Mouse (Mus musculus): ENCODE results near the gene Fam57b.

The Fam57b gene

GRCm38 (mm10) chr7:126799468-126800268 lies 2.2 kb downstream of the Fam57b start:
- DNase-seq, result peak in 1 of 2 experiments; percentile 51

GRCm38 (mm10) chr7:126800269-126801056 lies 3.0 kb downstream of the Fam57b start:
- DNase-seq, result no peak

DNA sequence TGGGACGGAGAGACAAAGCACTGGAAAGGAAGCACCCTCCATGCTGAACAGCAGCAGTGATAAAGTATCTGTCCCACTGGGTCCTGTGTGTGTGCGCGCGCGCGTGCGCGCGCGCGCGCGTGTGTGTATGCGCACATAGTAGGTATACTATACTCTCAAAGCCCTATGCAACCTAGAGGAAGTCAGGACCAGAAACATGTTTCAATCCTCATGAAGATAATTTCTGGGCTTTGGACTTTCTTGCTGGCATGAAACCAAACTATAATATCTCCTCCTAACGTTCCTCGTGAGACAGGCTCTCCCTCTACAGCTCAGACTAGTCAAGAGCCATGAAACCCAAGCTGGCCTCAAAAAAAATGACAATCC lies 3.6 kb downstream of the Fam57b start:
- no peak for DNase-seq

GRCm38 (mm10) chr7:126802134-126802889 lies 4.8 kb downstream of the Fam57b start:
- no peak for DNase-seq

- no peak for DNase-seq
Observed at GRCm38 (mm10) chr7:126803181-126803580, 5.7 kb downstream of the Fam57b start.

- DNase-seq, result no peak
Observed at GRCm38 (mm10) chr7:126803751-126804150, 6.3 kb downstream of the Fam57b start.

GRCm38 (mm10) chr7:126806956-126807355 lies 9.5 kb downstream of the Fam57b start:
- no peak for DNase-seq

DNA sequence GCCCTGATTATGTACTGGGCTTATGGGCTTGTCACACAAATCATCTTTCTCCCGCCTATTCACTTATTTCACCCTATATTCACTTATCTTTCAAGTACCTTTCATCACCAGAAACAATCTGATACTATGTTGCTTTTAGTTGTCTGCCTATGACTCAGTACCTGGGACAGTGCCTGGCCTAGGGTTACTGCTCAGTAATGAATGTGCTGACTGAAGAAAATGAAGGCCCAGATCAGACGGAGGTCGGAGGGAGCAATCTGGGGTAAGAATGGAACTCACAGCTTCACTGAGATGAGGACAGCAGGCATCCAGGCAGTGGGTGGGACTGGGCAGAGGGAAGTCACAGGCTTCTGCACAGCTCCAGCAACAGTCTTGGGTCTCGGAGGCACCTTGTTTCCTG lies 9.9 kb downstream of the Fam57b start:
- no peak for DNase-seq

DNA sequence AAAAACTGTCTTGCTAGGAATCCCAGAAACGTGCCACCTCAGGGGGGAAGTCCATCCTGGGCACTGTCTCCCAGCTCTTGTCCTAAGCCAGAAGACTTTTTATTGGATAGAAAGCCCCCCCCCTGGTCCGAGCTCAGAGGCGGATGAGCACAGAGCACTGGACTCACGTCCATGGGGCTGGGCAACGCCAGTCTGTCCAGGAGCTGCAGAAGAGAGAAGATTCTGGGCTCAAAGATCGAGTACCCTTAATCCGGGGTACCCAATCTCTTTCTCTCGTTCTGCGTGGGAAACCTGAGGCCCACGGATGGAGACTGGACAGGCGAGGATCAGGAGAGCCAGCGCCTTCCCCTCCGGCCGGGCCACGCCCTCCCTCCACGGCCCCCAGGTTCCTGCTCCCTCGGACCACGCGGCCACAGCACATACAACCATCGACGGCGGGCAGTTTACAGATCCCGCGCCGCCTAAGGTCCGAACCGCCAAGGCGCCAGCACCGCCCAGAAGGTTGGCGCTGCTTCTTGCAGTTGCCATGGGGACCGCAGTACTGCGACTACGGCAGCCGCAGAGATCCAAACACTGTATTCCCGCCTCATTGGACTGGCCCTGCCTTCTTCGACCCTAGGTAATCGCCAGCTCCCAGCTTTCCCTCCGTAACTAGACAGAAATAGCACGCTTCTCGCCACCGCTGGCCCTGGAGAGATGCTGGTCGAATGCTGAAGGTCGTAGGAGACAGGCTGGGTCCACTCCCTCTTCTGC lies 11.4 kb downstream of the Fam57b start:
- peak; percentile 91 to 93 for DNase-seq

DNA sequence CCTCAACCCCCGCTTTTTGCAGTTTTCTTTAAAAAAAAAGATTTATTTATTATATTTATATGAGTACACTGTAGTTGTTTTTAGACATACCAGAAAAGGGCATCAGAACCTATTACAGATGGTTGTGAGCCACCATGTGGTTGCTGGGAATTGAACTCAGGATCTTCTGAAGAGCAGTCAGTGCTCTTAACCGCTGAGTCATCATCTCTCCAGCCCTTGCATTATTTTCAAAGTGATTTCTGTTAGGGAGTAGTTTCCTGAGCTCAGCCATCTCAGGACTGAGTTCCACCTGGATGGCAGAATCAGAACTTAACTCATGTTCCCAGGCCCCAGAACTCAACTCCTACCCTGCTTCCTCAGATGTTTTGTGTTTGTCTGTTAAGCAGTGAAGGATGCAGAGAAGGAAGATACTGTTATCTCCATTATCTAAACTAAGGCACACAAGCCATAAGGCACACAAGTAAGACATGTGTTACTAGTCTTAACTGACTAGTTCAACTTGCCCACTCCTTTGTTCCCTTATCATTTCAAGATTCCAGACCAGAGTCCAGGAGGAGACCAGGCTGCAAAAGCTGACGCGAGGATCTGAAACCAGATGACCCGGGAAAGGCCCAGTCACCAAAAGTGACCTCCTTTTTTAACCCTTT lies 12.4 kb downstream of the Fam57b start:
- DNase-seq, result no peak

- no peak for DNase-seq
Observed at GRCm38 (mm10) chr7:126815726-126816222, 18.3 kb downstream of the Fam57b start.

GRCm38 (mm10) chr7:126816494-126816893 lies 19.0 kb downstream of the Fam57b start:
- no peak for DNase-seq

DNA sequence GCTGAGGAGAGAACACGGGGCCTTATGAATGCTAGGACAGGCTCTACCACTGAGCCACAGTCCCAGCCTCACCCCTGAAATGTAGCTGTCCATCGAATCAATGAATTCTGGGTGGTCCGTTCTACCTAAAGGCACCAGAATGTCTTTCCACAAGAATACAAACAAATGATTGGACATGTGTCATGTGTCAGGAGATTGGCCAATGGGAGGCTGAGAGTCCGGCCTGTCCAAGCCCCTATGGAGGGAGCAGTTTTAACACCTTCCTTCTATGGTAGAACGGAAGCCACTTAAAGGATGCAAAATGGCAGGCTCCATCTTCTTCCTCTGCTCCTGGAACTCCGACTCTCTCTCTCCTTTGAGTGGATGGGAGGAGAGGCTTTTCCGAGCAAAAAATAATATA lies 20.1 kb downstream of the Fam57b start:
- no peak for DNase-seq

GRCm38 (mm10) chr7:126818818-126819217 lies 21.4 kb downstream of the Fam57b start:
- DNase-seq, result no peak

DNA sequence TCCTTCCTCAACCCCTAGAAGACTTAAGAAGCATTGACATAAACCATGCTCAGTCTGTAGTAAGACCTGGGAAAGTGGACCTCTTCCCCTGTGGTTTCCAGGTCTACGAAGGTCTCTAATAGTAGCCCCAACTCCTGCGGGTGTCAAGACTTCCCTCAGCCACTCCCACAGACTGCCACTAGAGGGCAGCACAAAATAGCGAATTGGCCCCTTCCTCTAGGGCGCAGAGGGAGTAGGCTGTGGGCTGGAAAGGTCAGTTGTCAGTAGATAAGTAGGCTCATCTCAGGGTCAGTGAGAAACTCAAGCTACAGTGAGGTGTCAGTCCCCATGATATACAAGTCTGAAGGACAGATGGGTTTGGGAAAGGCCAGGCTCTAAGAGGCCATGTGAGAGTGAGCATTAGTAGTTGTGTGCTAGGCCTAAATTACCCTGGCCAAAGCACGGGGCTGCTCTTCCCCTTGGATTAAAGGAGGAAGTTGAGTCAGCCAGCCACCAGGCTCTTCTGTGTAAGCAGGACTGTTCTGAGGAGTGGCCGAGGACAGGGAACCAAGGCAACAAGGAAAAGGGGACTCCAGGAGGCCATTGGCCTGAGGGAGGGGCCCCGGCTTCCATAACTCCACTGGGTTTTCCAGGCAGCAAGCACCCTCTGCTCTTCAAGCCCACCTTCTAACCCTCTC lies 24.5 kb downstream of the Fam57b start:
- DNase-seq, result peak; percentile 88

- no peak for DNase-seq
Observed at GRCm38 (mm10) chr7:126822741-126823140, 25.3 kb downstream of the Fam57b start.

- peak in 1 of 2 experiments; percentile 33 for DNase-seq
Observed at GRCm38 (mm10) chr7:126823202-126823711, 25.8 kb downstream of the Fam57b start.

GRCm38 (mm10) chr7:126823940-126824339 lies 26.5 kb downstream of the Fam57b start:
- no peak for DNase-seq

DNA sequence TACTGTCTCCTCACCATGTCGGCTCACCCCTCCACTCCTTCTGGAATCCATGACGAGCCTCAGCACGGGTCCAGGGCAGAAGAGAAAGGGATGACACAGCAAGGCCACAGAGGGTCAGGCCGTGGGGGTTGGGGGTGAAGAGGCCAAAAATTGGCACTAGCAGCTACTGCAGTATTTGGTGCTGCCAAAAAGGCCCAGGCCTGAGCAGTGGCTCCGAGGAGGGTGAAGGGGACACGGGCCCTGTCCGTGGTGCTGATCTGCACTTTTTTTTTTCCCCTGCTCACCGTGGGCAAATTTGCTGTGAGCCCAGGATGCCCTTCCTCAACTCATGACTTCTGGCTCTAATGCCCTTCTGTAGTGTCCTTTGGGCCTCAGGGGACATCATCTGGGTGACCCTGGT lies 27.9 kb downstream of the Fam57b start:
- DNase-seq, result peak; percentile 67 to 70

DNA sequence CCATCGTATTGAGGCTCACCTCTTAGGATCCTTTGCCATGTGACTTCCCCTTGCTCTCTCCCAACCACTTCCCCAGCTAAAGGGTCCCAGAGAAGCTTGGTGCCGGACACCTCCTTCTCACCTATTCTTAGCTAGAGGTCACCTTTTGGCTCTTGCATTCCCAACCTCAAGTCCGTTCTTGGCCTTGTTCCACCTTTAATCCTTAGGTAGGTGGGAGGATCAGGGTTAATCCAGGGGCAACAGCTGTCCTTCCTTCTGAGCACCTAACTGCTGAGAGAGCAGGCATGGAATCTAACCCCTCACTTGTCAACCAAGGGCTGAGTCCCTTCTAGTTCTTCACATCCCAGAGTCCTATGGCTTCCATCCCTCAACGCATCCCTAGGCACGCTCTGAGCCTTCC lies 28.5 kb downstream of the Fam57b start:
- no peak for DNase-seq

DNA sequence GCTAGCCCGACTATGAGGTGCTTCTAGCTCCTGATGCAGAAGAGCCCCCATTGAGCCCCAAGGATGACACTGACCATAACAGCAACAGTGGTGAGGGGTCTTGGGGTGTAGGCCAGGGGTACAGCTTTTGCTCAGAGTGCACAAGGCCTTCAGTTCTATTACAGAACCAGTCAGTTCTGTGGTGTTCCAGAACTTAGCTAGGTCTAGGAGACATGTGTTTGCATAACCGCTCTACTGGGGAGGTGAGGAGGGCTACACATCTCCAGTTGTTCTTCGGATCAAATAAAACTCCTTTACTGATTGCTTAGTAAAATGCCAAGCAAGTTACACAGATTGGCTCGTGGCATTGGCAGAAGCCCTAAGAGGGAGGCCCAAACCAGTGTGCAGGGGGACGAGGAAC lies 34.1 kb downstream of the Fam57b start, which contains the start of gene 4930451I11Rik:
TSS of gene 4930451I11Rik (minus strand) at position 101 of the 400 bp plus-strand sequence.
- no peak for DNase-seq
